Mouse (Mus musculus): Measurements from ENCODE around the gene Sp6.

Gene Sp6

GRCm38 (mm10) chr11:97013121-97013670 lies at the start of gene Sp6:
Sp6 (plus strand) TSS chr11:97013394.
- no peak for DNase-seq (ENCODE audit: low spot score in 2 of 2)

DNA sequence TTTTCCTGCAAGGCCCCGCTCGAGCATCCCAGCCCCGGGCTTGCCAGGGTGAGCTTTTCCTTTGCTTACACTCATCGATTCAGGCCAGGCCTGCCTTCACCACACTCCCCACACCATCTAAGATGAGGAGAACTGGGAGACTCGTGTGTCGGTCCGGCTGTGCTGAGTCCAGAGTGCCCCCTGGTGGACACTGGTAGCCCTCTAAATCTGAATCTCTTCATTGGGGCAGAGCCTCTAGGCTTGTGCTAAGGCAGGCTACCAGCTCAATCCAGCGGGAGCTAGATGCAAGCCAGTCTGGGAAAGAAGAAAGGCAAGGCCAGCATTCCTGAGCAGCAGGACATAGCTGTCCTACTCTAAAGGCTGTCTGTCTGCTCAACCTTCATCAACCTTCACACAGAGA lies 49.6 kb upstream of the Sp6 start:
- DNase-seq (ENCODE audit: low spot score in 2 of 2): peak; percentile 76 to 84

DNA sequence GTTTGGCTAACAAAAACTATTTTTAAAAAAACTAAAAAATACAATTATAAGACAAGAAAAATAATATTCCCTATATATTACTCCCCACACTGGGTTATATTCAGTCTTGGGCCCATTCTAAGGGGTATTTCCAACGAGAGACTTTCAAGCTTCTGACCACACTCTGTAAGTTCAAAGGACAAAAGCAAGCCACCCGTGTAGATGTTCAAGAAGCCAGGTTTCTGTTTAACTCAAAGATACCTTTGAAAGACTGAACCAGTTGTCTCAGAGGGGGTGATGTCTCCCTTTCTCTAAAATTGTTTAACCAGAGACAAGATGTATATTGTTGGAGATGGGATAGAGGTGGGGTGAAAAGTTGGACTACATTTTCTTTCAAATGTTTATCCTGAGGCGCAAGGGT lies 47.0 kb upstream of the Sp6 start:
- DNase-seq (ENCODE audit: low spot score in 2 of 2): no peak

DNA sequence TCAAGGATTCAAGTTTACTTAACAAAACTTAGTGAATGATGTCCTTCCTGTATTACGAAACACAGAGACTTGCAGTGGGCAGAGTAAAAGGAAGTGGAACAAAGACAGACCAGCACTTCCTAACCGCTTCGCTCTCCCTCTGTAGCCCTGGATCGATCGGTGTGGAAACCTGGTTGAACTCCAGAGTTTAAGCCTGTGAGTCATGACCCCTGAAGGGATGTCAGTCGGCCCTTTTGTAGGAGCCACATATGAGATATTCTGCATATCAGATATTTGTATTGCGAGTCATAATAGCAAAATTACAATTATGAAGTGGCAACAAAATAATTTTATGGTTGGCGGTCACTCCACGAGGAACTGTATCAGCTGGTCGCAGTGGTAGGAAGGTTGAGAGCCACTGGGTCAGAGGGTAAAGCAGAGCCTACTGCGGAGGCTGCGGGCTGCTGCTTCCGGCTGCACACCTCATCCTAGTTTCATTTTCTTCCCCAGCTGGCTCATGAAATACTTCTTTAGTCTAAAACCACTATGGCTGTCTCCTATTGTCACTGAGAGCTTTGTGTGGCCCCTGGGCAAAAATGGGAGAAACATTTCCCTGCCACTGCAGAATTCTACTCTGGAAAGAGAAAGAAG lies 46.2 kb upstream of the Sp6 start:
- DNase-seq (ENCODE audit: low spot score in 2 of 2): peak; percentile 52 to 54

GRCm38 (mm10) chr11:96967544-96968269 lies 45.5 kb upstream of the Sp6 start:
- DNase-seq (ENCODE audit: low spot score in 2 of 2): no peak

GRCm38 (mm10) chr11:96968476-96968875 lies 44.7 kb upstream of the Sp6 start:
- DNase-seq (ENCODE audit: low spot score in 2 of 2): no peak

GRCm38 (mm10) chr11:96969280-96969722 lies 43.9 kb upstream of the Sp6 start:
- DNase-seq (ENCODE audit: low spot score in 2 of 2): no peak

DNA sequence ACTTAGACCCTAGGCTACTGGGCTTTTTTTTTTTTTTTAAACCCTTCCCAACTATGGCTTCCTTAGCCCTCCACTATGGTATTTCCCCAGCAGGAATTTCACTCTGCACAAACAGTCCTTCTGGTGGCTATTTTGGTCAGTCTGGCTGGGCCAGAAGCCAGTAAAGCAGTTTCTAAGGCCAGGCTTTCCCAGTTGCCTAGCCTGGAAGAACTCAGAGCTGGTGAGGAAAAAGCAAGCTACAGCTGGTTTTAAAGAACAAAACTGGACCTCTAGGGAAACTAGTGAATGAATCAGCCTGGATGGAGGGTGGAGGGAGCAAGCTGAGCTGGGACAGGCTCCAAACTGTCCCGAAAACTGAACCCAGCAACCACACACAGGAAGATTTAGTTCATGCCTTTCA lies 43.4 kb upstream of the Sp6 start:
- no peak for DNase-seq (ENCODE audit: low spot score in 2 of 2)

DNA sequence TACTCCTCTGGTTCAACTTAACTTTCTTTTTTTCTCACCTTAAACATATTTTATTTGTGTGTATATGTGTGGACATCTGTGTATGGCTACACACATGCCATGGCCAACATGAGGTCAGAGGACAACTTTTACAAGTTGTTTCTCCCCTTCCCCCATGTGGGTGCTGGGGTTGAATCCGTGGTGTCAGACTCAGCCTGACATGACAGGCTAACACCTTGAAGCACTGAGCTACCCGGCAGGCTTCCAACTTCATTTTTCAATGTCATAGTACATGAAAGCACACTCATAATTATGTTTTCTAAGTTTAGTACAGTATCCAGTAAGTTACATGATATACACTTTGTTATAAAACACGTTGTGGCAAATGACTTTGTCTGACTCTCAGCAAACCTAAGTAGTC lies 42.9 kb upstream of the Sp6 start:
- DNase-seq (ENCODE audit: low spot score in 2 of 2): no peak

GRCm38 (mm10) chr11:96972906-96973305 lies 40.3 kb upstream of the Sp6 start:
- no peak for DNase-seq (ENCODE audit: low spot score in 2 of 2)

- DNase-seq (ENCODE audit: low spot score in 2 of 2): no peak
Observed at GRCm38 (mm10) chr11:96973426-96973964, 39.7 kb upstream of the Sp6 start.

- DNase-seq (ENCODE audit: low spot score in 2 of 2): peak in 1 of 2 experiments; percentile 47
Observed at GRCm38 (mm10) chr11:96974813-96975212, 38.4 kb upstream of the Sp6 start.

DNA sequence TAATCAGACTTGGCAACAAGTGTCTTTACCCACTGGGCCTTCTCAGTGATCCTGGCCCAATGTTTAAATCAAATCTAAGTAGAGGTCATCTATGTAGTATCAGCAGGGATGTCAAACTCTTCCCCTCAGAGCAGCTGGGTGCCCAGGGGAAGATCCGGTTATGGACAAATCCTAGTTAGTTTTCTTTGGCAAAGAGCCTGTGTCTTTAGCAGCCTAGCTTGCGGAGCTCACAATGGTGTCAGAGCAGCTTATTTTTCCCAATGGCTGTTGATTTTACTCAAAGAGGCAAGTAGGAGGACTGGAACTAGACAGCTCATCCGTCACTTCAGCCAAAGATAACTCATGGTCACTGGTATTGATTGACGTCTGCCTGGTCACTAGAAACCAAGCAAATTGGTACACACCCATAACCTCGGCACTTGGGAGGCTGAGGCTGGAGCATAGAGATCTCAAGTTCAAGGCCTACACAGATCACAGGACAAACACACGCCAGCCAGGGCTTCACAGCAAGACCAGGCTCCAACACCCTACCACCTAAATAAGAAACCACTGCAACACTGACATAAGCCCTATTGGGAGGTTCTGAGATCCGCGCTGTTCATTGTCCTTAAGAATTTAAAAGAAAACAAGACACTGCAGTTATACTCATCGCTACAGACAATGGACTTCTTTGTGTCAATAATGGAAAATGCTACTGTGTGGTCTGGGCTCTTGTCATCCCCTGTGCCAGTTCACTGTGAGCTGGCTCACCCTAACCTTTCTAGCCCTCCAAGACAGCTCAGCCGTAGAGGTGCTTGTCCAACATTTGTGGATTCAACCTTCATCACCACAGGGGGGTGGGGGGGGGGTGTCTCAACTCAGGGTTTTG lies 37.4 kb upstream of the Sp6 start:
- DNase-seq (ENCODE audit: low spot score in 2 of 2): no peak

DNA sequence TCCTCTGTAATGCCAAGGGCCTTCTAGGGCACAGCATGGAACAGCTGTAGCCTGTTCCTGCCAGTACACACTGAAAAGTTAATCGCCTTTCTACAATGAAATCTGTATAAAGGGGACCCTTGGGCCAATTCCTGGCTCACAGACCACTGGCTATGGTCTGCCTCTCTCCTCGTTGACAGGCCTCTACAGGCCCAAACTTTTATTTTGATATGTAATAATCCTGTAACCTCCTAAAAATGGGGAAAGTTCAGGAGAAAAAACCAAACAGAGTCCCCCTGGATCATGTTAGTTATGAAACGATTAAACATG lies 36.9 kb upstream of the Sp6 start:
- no peak for DNase-seq (ENCODE audit: low spot score in 2 of 2)

DNA sequence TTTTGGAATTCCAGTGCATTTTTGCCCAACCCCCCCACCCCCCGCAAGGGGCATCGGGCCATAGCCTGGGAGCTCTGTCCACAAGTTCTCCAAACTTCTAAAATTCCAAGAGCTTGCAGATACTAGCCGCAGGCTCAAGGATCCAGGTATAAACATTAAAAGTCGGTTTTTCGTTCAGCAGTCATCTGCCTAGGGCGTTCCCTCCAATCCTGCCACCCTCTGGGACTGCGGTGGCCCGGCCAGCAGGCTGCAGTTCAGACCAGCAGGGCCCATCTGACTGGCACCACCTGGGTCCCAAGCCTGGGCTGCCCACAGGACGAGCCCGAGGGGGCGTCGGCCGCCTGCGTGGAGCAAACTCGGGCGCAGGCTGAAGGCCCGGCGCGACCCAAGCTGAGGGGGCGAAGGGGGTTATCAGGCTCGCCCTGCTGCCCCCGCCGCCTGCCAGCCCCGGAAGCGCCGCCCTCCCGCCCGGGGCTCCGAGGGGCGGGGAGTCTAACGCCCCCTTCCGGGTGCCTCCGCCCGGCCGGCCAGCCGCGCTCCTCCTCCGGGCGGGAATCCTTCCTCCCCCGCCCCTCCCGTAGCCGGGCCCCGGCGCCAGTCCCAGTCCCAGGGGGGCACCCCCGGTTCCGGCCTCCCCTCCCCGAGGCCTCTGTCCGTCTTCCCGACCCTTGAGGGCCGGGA lies 36.1 kb upstream of the Sp6 start:
- peak; percentile 84 to 86 for DNase-seq (ENCODE audit: low spot score in 2 of 2)

DNA sequence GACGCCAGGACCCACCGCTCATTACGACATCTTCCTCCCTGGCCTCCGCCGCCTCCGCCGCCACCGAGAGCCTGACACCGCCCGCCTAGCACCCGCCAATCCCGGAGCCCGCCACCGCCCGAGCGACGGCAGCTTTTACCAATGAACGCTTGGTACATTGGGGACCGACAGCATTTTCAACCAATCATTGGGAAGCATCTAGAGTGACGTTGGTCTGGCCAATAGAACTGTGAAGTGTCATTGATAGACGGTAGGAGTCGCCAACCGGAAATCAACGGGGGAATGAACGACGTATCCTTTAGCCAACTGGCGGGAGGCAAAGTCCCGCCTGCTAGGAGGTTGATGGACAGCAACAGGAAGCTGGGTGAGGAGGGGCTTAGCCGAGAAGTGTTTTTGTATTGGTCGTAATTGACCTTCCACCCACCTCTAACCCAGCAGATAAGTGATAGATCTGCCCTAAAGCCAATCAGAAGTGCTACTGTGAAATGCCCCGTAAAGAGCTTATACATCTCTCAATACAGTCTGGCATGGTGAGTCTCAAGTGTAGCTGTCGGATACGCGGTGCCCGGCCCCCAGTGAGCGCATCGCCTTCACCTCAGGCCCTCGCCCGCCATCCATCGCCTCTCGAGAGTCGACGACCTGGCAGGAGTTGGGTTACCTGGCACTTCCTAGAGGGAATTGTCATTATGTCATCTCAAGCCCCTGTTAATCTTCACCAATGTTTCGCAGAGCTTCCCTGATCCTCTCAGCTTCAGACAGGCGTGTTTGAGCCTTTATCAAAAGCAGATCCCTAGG lies 35.4 kb upstream of the Sp6 start:
- DNase-seq (ENCODE audit: low spot score in 2 of 2): peak; percentile 98 to 99

GRCm38 (mm10) chr11:96978401-96979246 lies 34.6 kb upstream of the Sp6 start:
- no peak for DNase-seq (ENCODE audit: low spot score in 2 of 2)

DNA sequence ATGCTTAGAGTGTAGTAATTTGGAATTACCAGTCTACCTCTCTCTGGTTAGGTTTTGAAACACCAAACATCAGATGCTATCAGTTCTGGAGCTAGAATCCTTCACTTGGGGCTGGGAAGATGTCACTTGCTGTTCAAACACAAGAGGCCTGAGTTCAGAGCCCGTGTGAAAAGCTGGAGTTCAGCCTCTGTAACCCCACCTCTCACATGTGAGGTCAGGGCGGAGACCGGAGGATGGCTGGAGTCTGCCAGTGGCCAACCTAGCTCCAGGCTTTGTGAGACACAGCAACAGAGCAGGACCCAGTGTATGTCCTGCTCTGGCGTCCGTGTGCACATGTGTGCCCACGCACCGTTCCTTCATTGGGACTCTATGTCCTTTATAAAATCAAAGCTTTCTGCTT lies 33.9 kb upstream of the Sp6 start:
- DNase-seq (ENCODE audit: low spot score in 2 of 2): no peak

DNA sequence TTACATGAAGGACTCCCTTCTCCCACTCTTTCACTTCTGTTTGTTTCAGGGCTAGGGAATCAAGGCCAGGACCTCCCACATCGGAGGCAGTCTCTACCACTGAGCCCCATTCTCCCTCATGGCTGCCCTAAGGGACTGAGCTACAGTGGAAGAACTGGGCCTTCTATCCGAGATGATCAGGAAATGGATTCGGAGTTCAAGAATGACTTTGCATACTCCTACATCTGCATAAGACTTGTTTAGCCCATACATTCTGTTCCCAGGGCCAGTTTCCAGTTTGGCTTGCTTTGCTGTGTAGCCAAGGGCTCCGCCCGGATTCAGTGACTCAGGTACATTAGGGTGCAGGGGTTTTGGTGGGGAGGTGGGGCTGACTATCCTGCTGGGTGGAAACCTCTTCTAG lies 33.2 kb upstream of the Sp6 start:
- DNase-seq (ENCODE audit: low spot score in 2 of 2): no peak

GRCm38 (mm10) chr11:96981461-96981860 lies 31.7 kb upstream of the Sp6 start:
- no peak for DNase-seq (ENCODE audit: low spot score in 2 of 2)

All from spleen, postnatal 36 days (tissue).